Mouse (Mus musculus) CH12.LX (cell line): Measurements from ENCODE around the gene Etv2.

Source experiments
- CHD2 ChIP-seq: IDR thresholded peaks from 2 replicates; pipeline ENCODE4 v1.6.1; 2011; ENCODE audit warnings: low read length, improper control_type of control experiment
- CTCF ChIP-seq, 2 experiments: IDR thresholded peaks in 1 of 2; conservative IDR thresholded peaks in 1 of 2; 2 replicates each; pipeline ENCODE4 v1.5.1; 2011 to 2012; ENCODE audit warnings: low read depth in 2 of 2, low read length in 2 of 2, improper control_type of control experiment in 1 of 2, inconsistent platforms in 1 of 2, mild to moderate bottlenecking in 1 of 2, moderate library complexity in 1 of 2
- HCFC1 ChIP-seq: IDR thresholded peaks from 2 replicates; pipeline ENCODE4 v1.6.1; 2012; ENCODE audit warnings: low read depth, mild to moderate bottlenecking, inconsistent platforms, low read length, improper control_type of control experiment
- POLR2AphosphoS2 ChIP-seq: IDR thresholded peaks from 2 replicates; pipeline ENCODE4 v1.6.1; 2011; ENCODE audit warnings: low read depth, low read length, improper control_type of control experiment
- ZC3H11A ChIP-seq: IDR thresholded peaks from 2 replicates; pipeline ENCODE4 v1.6.1; 2012; ENCODE audit warnings: low read depth, mild to moderate bottlenecking, inconsistent platforms, low read length, improper control_type of control experiment
- ZMIZ1 ChIP-seq: IDR thresholded peaks from 2 replicates; pipeline ENCODE4 v1.6.1; 2012; ENCODE audit warnings: low read depth, mild to moderate bottlenecking, inconsistent platforms, low read length, improper control_type of control experiment

DNA sequence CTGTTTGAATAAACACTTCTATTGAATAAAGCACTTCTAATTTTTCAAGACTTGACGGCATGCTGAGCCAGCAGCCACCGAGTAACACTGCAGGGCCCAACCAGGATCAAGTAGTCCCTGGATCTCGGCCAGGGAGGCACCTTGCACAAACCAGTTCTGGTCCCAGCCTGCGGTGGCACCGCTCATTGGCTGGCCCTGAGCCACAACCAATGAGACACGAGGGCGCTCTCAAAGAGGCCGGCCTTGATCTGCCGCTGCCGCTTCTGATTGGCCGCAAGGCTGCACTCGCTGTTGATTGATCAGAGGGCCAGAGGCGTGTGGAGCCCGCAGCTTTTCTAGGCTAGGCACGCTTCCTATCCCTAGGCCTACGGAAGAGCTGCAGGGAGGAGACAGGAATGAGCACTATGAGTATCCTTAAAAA, 35.7 kb downstream of the Etv2 start:
- TF ChIP-seq ZMIZ1 (no peak), HCFC1 (no peak), POLR2AphosphoS2 (no peak), ZC3H11A (no peak), CHD2 (no peak), CTCF (conservative IDR thresholded peaks at IDR 0.05 in 1 of 2, IDR thresholded peaks at IDR 0.05 in 1 of 2; ENCODE audit: low read depth in 2 of 2, low read length in 2 of 2) (no peak)
